ENCODE assay signal across 11 mouse cellular contexts in the genomic region with DNA sequence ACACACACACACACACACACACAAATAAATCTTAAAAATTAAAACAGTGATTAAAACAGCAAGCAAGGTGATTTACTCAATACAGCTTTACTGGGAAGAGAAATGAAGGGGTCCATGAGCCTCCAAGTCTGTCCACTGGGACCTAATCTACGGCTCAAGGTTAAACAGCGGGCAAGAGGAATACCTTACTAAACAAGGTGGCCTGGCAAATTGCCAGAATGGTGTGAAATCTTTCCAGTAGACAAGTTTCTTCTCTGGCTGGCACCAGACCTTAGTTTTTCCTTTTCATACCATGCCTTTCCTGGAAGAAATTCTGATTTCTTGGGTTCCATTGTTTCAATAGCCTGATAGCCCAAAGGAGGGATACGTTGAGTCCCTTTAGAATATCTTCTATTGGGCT. TPM values are rescaled to one million over a fixed set of nuclear protein-coding genes. Genes with fewer than 3 reads are reported as not detected.
A peak's percentile ranks its signal among the peaks of the same experiment; 100 is the strongest.
DNase-seq lines count a peak whose midpoint lies in the region; ATAC-seq and TF ChIP-seq lines count a peak whose summit lies in the region.
"Had no signal": no experiment of that assay in that cellular context is flagged by ENCODE, and none has a peak within 500 bp of the region (broad histone marks: within the 10 kb centered on the region; RNA-seq: fewer than 3 reads in every experiment).

No protein-coding gene starts in this region.

- ATAC-seq in heart, embryonic 12.5 days (ENCODE audit: insufficient number of reproducible peaks, low FRiP score), result no peak
- ATAC-seq in liver, embryonic 11.5 days (replicated peaks; ENCODE audit: low FRiP score), result no peak

- H3K9me3 ChIP-seq in heart, embryonic 12.5 days (replicated peaks), result no peaks in the 10 kb centered on the region
- H3K9me3 ChIP-seq in liver, embryonic 11.5 days (ENCODE audit: control insufficient read depth, low read length), result no peaks in the 10 kb centered on the region
- H3K9me3 ChIP-seq: midbrain, embryonic 15.5 days had no signal

- H3K4me3 ChIP-seq in heart, embryonic 12.5 days, result no peak overlapping the region
- no peak overlapping the region for H3K4me3 ChIP-seq in liver, adult 2 months (ENCODE audit: insufficient read depth, low read depth, low read length)
- H3K4me3 ChIP-seq in liver, embryonic 11.5 days (ENCODE audit: low read depth, low read length), result no peak overlapping the region

- H3K27ac ChIP-seq in heart, embryonic 12.5 days (ENCODE audit: poor library complexity, severe bottlenecking), result 0 out of 2 replicates have a peak overlapping the region, but pooled peaks have one; percentile 69
- H3K27ac ChIP-seq in liver, adult 2 months (replicated peaks; ENCODE audit: insufficient read depth, low read depth, low read length), result no peak overlapping the region
- no peak overlapping the region for H3K27ac ChIP-seq in liver, embryonic 11.5 days (ENCODE audit: low read depth, low read length)
- H3K27ac ChIP-seq: liver, embryonic 14.5 days; midbrain, embryonic 15.5 days had no signal

- no peak for DNase-seq in heart, adult 18-20 months
- peak; percentile 71 for DNase-seq in liver, adult 2 months (ENCODE audit: extremely low read depth, low read depth, low spot score)
- DNase-seq in liver, embryonic 11.5 days (ENCODE audit: low spot score), result no peak
- DNase-seq in kidney, adult 8-10 months, result peak; percentile 57 to 62
- DNase-seq in kidney, postnatal 14 days, result peak; percentile 74
- no peak for DNase-seq in left cerebral cortex, postnatal 10 days (ENCODE audit: extremely low spot score in 1 of 2, low spot score in 2 of 2)
- no peak for DNase-seq in urinary bladder, adult 18-20 months (ENCODE audit: low spot score in 2 of 2)
- DNase-seq: layer of hippocampus, postnatal 36 days had no signal

- TF ChIP-seq CTCF in liver, adult 2 months (IDR thresholded peaks at IDR 0.05; ENCODE audit: low read depth, low read length), result no peak

- no peak for TF ChIP-seq POLR2A in liver, adult 2 months (IDR thresholded peaks at IDR 0.05; ENCODE audit: extremely low read depth, insufficient read depth, low read length)

- H3K36me3 ChIP-seq in heart, embryonic 12.5 days, result no peaks in the 10 kb centered on the region; the same call in 1 of the 2 replicates
- peaks cover 13% of the 10 kb centered on the region for H3K36me3 ChIP-seq in liver, adult 2 months (ENCODE audit: control insufficient read depth, insufficient read depth, low read length)
- no peaks in the 10 kb centered on the region for H3K36me3 ChIP-seq in liver, embryonic 11.5 days (ENCODE audit: control insufficient read depth, insufficient read depth, low read length)
- H3K36me3 ChIP-seq: midbrain, embryonic 15.5 days had no signal

- peaks cover 9% of the 10 kb centered on the region; the same call in 1 of the 2 replicates for H3K79me2 ChIP-seq in liver, adult 2 months (ENCODE audit: control insufficient read depth, insufficient read depth, low read length)

- no peak overlapping the region for H3K9ac ChIP-seq in heart, embryonic 12.5 days
- H3K9ac ChIP-seq in liver, adult 2 months (ENCODE audit: low read depth, low read length), result no peak overlapping the region
- H3K9ac ChIP-seq in liver, embryonic 11.5 days (ENCODE audit: low read depth, low read length), result no peak overlapping the region

- H3K4me1 ChIP-seq in heart, embryonic 12.5 days (replicated peaks), result peaks cover 29% of the 10 kb centered on the region
- peaks cover 12% of the 10 kb centered on the region for H3K4me1 ChIP-seq in liver, adult 2 months (ENCODE audit: control insufficient read depth, insufficient read depth, low read length)
- H3K4me1 ChIP-seq in liver, embryonic 11.5 days (replicated peaks; ENCODE audit: control insufficient read depth, insufficient read depth, low read length), result peaks cover 9% of the 10 kb centered on the region

- 68% methylated on average over 3 of the region's 3 CpGs for WGBS in heart, embryonic 12.5 days
- WGBS in liver, adult 2 months, result 32% methylated on average over 3 of the region's 3 CpGs
- WGBS in liver, embryonic 11.5 days, result 90% methylated on average over 3 of the region's 3 CpGs

- no peak overlapping the region for H3K4me2 ChIP-seq in heart, embryonic 12.5 days
- H3K4me2 ChIP-seq in liver, embryonic 11.5 days, result no peak overlapping the region

- intact Hi-C loops in left cerebral cortex, postnatal 10 days (cut with DNase I), result no loop called here

- H3K27me3 ChIP-seq in heart, embryonic 12.5 days (replicated peaks), result no peaks in the 10 kb centered on the region
- no peaks in the 10 kb centered on the region for H3K27me3 ChIP-seq in liver, adult 2 months (ENCODE audit: control insufficient read depth, insufficient read depth, low read length)
- H3K27me3 ChIP-seq in liver, embryonic 11.5 days (replicated peaks; ENCODE audit: control insufficient read depth, insufficient read depth, low read length), result no peaks in the 10 kb centered on the region
- H3K27me3 ChIP-seq: midbrain, embryonic 15.5 days had no signal

RNA-seq across cellular contexts. Expression of a gene that starts 0.7 kb away (rescaled TPM):
- polyA plus RNA-seq in heart, embryonic 12.5 days (2016; fragmentation: Nextera tagmentation; extraction: Ambion mirVana), result 68.6 and 69.1 TPM in 2 replicates
- 1 to 10 TPM in 1 of 2 experiments, under 1 TPM in 1; 0.77 to 1.3 TPM for total RNA-seq in heart, adult 18-20 months (2021)
- total RNA-seq in liver, adult 2 months (2014; rRNA removed), result 330 and 347 TPM in 2 replicates
- 340 and 409 TPM in 2 replicates for polyA plus RNA-seq in liver, adult 2 months (2012; rRNA removed)
- polyA plus RNA-seq in liver, embryonic 11.5 days (2014; fragmentation: Nextera tagmentation; extraction: Ambion mirVana), result 130 and 137 TPM in 2 replicates
- total RNA-seq in left cerebral cortex, postnatal 10 days (2021), result 10 to 100 TPM; 12.4 to 15.4 TPM

RNA-seq across cellular contexts. Expression of a gene that starts 59.0 kb away (rescaled TPM):
- polyA plus RNA-seq in heart, embryonic 12.5 days (2016; fragmentation: Nextera tagmentation; extraction: Ambion mirVana), result 37.0 and 39.1 TPM in 2 replicates
- total RNA-seq in heart, adult 18-20 months (2021), result 10 to 100 TPM; 16.6 to 22.3 TPM
- total RNA-seq in liver, adult 2 months (2014; rRNA removed), result 43.7 and 57.2 TPM in 2 replicates
- 36.3 and 39.9 TPM in 2 replicates for polyA plus RNA-seq in liver, adult 2 months (2012; rRNA removed)
- 32.0 and 32.1 TPM in 2 replicates for polyA plus RNA-seq in liver, embryonic 11.5 days (2014; fragmentation: Nextera tagmentation; extraction: Ambion mirVana)
- total RNA-seq in left cerebral cortex, postnatal 10 days (2021), result 10 to 100 TPM; 27.3 to 29.4 TPM

Comparison
In these comparisons a context has a peak if more than half of its experiments do, and no peak if none do; other contexts are left out.
1. DNase-seq: peak in liver, adult 2 months (single experiment), kidney, adult 8-10 months (2 of 2) and kidney, postnatal 14 days (single experiment); none in heart, adult 18-20 months (0 of 2), liver, embryonic 11.5 days (single experiment), left cerebral cortex, postnatal 10 days (0 of 2) and urinary bladder, adult 18-20 months (0 of 2).
2. RNA of a gene that starts 0.7 kb away (total RNA-seq): 330 to 347 TPM in liver, adult 2 months; 12.4 to 15.4 TPM in left cerebral cortex, postnatal 10 days and 0.77 to 1.3 TPM in heart, adult 18-20 months; every median in the first group is over 10 times any median in the second.